Mouse (Mus musculus): ENCODE results near the gene Tmem231.
"Not testable (repeated sequence)": the region's sequence is repeated elsewhere in the genome, so short reads cannot be mapped to it uniquely, and the experiment has no call there.

Gene Tmem231

GRCm38 (mm10) chr8:111947954-111948353, 14.3 kb upstream of the Tmem231 start:
- in situ Hi-C loops (cut with MboI) = no loop called here

GRCm38 (mm10) chr8:111947144-111947543, 13.5 kb upstream of the Tmem231 start:
- in situ Hi-C loops (cut with MboI) = no loop called here

- in situ Hi-C loops (cut with MboI) = no loop called here
Observed at GRCm38 (mm10) chr8:111943544-111943943, 9.9 kb upstream of the Tmem231 start.

- in situ Hi-C loops (cut with MboI) = no loop called here
Observed at GRCm38 (mm10) chr8:111941101-111941454, 7.4 kb upstream of the Tmem231 start.

GRCm38 (mm10) chr8:111940171-111941100, 6.8 kb upstream of the Tmem231 start, which contains the start of gene Gabarapl2:
TSS of gene Gabarapl2 (plus strand) at chr8:111940703.
- in situ Hi-C loops (cut with MboI) = no loop called here

- in situ Hi-C loops (cut with MboI) = no loop called here
Observed at GRCm38 (mm10) chr8:111939516-111940142, 5.9 kb upstream of the Tmem231 start.

GRCm38 (mm10) chr8:111938076-111938985, 4.7 kb upstream of the Tmem231 start:
- in situ Hi-C loops (cut with MboI) = not testable (repeated sequence)

- in situ Hi-C loops (cut with MboI) = no loop called here
Observed at GRCm38 (mm10) chr8:111937184-111937583, 3.5 kb upstream of the Tmem231 start.

GRCm38 (mm10) chr8:111934201-111934600, 520 bp upstream of the Tmem231 start:
- in situ Hi-C loops (cut with MboI) = no loop called here

- in situ Hi-C loops (cut with MboI) = no loop called here
Observed at GRCm38 (mm10) chr8:111932580-111933336, 923 bp downstream of the Tmem231 start.

GRCm38 (mm10) chr8:111931721-111932120, 2.0 kb downstream of the Tmem231 start:
- in situ Hi-C loops (cut with MboI) = no loop called here

GRCm38 (mm10) chr8:111929648-111930344, 3.9 kb downstream of the Tmem231 start:
- in situ Hi-C loops (cut with MboI) = no loop called here

- in situ Hi-C loops (cut with MboI) = no loop called here
Observed at GRCm38 (mm10) chr8:111924976-111925375, 8.7 kb downstream of the Tmem231 start.

- in situ Hi-C loops (cut with MboI) = no loop called here
Observed at GRCm38 (mm10) chr8:111923383-111923804, 10.3 kb downstream of the Tmem231 start.

- in situ Hi-C loops (cut with MboI) = no loop called here
Observed at GRCm38 (mm10) chr8:111920971-111921370, 12.7 kb downstream of the Tmem231 start.

GRCm38 (mm10) chr8:111919663-111920062, 14.0 kb downstream of the Tmem231 start:
- in situ Hi-C loops (cut with MboI) = no loop called here

- in situ Hi-C loops (cut with MboI) = no loop called here
Observed at GRCm38 (mm10) chr8:111912860-111913432, 20.7 kb downstream of the Tmem231 start.

- in situ Hi-C loops (cut with MboI) = no loop called here
Observed at GRCm38 (mm10) chr8:111911572-111911971, 22.1 kb downstream of the Tmem231 start.

GRCm38 (mm10) chr8:111909621-111910450, 23.8 kb downstream of the Tmem231 start, which contains the start of gene Chst5:
TSS of gene Chst5 (minus strand) at chr8:111910447.
- in situ Hi-C loops (cut with MboI) = no loop called here
